Mouse (Mus musculus) ovary, postnatal 36 days (tissue): ENCODE data around the gene Gm2564.
"Not testable (repeated sequence)": the region's sequence is repeated elsewhere in the genome, so short reads cannot be mapped to it uniquely, and the experiment has no call there.

Experiments used
- DNase-seq: peaks from one replicate; pipeline ENCODE4 v3.0.0; 2022; ENCODE audit warnings: low spot score, mixed read lengths

Gm2564 gene

GRCm38 (mm10) chr4:42629419-42629818, at the start of gene Gm2564:
Gm2564 (plus strand) TSS chr4:42629719.
- DNase-seq: not testable (repeated sequence)

GRCm38 (mm10) chr4:42611895-42612294, 17.6 kb upstream of the Gm2564 start, which contains the start of gene Gm10591:
Gm10591 (plus strand) TSS chr4:42612195.
- DNase-seq: not testable (repeated sequence)

DNA sequence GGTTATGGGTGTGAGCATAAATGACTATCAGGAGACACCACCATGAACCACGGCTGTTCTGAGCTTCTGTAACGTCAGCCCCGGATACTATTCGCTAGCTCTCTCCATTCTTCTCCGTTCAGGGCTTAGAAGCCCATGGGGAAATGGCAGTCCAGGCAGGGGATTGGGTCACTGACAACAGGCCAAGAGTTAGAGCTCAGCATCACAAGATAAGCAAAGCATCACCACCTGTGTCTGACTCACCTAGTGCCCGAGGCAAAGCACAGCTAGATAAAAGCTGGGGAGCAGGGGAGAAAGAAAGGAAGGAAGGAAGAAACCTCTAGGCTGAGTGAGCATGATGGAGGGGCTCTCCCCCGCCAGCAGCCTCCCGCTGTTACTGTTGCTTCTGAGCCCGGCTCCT, 25.4 kb downstream of the Gm2564 start, which contains the start of gene Ccl27b:
Ccl27b (plus strand) TSS at position 301 of the 400 bp plus-strand sequence.
- DNase-seq: not testable (repeated sequence)

DNA sequence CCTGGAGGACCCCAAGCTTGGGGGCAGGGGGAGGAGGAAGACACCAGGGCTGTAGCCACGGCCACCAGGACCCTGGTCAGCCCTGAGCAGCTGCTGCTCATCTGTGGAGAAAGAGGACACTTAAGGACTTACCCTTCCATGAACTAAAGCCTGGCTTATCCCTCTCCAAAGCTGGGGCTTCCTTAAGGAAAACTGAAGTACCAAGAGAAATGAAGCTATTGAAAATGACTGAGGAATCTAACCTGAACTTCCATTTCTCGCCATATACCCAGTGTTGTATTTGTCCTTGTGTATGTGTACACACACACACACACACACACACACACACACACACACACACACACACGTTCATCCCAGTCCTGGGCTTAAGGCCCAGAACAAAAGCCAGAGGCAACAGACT, 32.3 kb downstream of the Gm2564 start, which contains the start of gene Il11ra2:
Il11ra2 (minus strand) TSS at position 101 of the 400 bp plus-strand sequence.
- DNase-seq: not testable (repeated sequence)

DNA sequence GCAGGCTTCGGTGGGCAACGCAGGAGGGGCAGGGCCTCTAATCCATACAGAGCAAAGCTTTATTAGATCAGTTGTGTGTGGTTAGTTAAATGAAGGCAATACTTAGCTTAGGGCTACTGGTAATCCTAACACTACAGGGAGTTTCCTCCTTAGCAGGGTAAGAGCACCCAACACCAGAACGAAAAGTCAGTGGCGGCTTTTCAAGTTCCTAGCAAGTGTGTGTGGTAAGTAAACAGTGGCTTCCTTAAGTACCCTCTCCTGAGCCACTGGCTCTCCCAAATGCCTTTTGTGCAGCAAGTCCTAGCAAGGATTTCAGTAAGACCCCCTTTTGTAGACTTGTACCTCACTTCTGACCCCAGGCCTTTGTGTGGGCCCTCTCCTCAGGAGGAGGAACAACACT, 45.9 kb downstream of the Gm2564 start:
- not testable (repeated sequence) for DNase-seq

GRCm38 (mm10) chr4:42679365-42679764, 49.8 kb downstream of the Gm2564 start:
- not testable (repeated sequence) for DNase-seq

- not testable (repeated sequence) for DNase-seq
Measured at GRCm38 (mm10) chr4:42680374-42681356, 51.1 kb downstream of the Gm2564 start.
